Mouse (Mus musculus): ENCODE data around the gene Gabarap.
"Not testable (repeated sequence)": the region's sequence is repeated elsewhere in the genome, so short reads cannot be mapped to it uniquely, and the experiment has no call there.

The Gabarap gene

DNA sequence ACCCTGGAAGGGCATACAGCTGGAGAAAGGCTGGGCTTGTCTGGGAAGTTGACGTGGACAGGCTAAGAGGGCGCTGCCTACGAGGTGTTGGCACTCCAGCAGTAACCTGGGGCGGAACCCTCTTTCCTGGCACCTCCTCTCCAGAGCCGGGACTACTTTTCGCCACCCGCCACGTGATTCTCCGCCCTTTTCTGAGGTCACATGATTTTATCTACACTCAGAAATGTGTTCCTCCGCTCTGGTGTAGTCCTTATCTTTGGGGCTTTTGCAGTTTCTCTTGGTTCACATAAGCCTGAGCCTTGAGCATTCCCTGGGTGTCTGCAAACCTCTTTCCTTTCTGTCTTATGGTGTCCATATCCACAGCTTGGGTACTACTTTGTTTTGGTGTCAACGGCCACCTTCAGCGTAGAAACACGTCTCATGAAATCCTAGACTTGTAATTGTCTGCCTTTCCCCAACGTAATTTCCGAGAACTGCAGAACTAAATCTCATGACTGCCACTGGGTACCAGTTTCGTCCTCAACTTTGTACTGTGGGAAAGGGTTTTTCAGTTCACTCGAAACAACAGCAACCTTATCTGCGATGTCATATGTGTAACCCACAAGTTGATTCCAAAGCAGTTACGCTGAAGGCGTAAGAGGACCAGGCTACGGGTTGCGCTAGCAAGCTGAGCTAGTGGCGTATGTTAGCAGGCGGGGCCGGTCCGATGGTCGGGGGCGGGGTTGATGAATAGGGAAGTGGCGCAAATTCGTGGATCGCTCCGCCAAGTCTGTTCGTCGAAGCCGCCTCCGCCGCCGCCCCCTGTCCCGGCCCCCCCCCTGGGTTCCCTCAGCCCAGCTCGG, at the start of gene Gabarap:
Gene Gabarap, plus strand, starts transcription at position 294 of the 842 bp plus-strand sequence.
- in situ Hi-C loops (cut with MboI, MseI), result no loop called here

DNA sequence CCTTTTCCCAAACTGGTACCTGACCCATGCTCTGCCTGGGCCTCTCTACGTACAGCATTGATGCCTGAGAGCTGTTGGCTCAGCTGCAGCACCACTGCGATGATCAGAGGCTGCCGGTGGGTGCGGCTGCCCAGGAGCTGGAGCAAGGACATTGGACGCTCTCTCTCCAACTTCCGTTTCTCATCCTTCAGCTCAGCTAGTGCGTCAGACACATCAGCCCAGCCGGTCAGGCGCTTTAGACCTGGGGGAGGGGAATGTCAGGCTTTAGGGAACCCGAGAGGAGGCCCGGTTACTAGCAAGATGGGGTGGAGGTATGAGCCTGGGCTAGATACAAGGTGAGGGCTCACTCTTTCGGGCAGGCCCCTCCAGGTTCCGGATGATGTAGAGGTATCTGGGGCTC, 45.7 kb upstream of the Gabarap start:
- in situ Hi-C loops (cut with MboI, MseI), result no loop called here

DNA sequence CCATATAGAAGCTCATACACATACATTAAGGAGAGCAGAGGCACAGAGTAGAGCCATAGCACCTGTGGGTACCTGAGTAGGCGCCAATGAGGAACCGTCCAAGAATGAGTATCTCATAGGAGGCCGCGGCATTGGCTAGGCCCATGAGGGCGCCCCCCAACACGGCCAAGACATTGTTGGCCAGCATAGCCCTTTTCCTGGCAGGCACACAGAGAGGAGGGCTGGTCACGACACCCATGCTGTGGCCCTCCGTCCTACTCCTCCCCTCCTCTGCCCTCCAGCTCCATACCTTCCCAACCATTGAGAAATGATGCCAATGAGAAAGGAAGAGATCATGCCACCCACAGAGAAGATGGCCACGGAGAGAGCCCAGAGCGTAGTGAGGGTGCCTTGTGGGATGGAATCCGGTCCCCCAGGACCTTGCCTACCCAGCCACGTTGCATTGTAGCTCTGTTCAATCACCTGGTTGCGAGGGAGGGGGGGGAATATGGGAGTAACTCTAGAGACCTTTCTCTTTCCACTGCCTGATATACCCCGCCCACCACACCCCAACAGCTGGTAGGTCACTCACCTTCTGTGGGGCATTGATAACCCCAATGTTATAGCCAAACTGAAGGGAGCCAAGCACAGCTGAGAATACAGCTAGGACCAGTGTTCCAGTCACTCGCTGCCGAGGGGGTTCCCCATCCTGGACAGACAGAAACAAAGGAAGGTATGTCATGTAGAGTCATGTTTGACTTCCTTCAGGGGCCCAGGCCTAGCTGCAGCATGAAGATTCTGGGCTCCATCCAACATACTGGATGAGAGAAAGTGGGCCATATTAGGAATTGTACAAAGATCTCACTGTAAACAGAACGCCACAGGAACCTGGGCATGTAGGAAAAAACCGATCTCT, 44.7 kb upstream of the Gabarap start:
- in situ Hi-C loops (cut with MboI, MseI), result no loop called here

- in situ Hi-C loops (cut with MboI, MseI), result no loop called here
Observed at GRCm38 (mm10) chr11:69947337-69948065, 43.4 kb upstream of the Gabarap start.

GRCm38 (mm10) chr11:69948066-69948762, 42.7 kb upstream of the Gabarap start, which contains the start of gene Slc2a4:
Gene Slc2a4 (minus strand): TSS chr11:69948188.
- in situ Hi-C loops (cut with MboI, MseI), result no loop called here

GRCm38 (mm10) chr11:69948763-69949150, 42.2 kb upstream of the Gabarap start:
- in situ Hi-C loops (cut with MboI, MseI), result no loop called here

- in situ Hi-C loops (cut with MboI, MseI), result no loop called here
Observed at GRCm38 (mm10) chr11:69950807-69951459, 40.0 kb upstream of the Gabarap start.

DNA sequence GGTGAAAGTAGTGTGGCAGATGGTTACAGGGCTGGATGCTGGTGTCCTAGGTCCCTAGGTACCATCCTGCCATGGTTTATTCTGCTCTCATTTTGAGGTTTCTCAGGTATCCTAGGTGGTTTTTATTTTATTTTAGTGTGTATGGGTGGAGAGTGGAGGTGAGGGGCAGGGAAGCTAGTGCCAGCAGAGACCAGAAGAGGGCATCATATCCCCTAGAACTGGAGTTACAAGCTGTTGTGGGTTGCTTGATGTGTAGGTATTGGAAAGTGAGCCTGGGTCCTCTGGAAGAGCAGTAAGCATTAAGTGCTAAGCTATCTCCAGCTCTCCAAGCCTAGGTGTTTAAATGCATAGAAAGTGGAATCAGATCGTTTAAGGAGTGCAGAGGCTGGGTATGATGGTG, 38.7 kb upstream of the Gabarap start:
- in situ Hi-C loops (cut with MboI, MseI), result no loop called here

GRCm38 (mm10) chr11:69953267-69953915, 37.6 kb upstream of the Gabarap start:
- in situ Hi-C loops (cut with MboI, MseI), result no loop called here

DNA sequence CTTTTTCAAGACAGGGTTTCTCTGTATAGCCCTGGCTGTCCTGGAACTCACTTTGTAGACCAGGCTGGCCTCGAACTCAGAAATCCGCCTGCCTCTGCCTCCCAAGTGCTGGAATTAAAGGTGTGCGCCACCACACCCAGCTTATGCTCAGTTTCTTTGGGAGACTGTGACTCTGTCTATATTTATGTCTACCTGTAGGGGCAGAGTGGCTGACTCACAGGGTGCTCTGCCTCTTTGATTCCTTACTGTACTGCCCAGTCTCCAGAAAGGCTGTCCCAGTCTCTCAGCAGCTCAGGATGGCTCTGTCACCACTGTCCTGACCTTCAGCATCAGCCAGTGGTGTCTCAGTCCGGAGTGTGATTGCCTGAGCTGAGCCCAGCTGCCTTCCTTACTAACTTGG, 35.3 kb upstream of the Gabarap start:
- in situ Hi-C loops (cut with MboI, MseI), result not testable (repeated sequence)

DNA sequence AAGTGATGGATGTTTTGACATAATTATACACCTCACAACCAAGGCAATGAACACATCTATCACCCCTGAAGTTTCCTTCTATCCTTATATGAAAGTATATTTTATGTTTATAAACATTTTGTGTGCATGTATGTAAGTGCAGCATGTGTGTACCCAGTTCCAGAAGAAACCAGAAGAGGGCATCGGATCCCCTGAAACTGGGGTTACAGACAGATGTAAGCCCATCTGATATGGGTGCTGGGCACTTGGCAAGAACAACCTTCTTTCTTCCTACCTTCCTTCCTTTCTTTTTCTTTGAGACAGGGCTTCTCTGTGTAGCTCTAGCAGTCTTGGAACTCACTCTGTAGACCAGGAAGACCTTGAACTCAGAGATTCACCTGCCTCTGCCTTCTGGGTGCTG, 34.7 kb upstream of the Gabarap start:
- in situ Hi-C loops (cut with MboI, MseI), result no loop called here

DNA sequence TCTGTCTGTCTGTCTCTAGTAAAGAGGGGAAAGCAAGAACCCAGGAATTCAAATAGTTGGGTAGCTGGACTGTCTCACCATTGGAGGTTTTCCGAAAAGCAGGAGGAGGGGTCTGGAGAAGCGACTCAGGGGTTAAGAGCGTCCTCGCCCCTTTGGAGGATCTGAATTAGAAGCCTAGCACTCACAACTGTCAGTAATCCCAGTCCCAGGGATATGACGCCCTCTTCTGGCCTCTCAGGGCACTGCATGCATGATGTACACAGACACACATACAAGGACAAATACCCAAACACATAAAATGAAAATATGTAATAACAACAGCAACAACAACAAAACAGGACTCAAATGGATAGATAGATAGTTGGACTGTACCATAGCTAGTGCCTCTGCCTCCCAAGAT, 30.3 kb upstream of the Gabarap start:
- in situ Hi-C loops (cut with MboI, MseI), result no loop called here

- in situ Hi-C loops (cut with MboI, MseI), result no loop called here
Observed at GRCm38 (mm10) chr11:69961841-69962240, 29.1 kb upstream of the Gabarap start.

DNA sequence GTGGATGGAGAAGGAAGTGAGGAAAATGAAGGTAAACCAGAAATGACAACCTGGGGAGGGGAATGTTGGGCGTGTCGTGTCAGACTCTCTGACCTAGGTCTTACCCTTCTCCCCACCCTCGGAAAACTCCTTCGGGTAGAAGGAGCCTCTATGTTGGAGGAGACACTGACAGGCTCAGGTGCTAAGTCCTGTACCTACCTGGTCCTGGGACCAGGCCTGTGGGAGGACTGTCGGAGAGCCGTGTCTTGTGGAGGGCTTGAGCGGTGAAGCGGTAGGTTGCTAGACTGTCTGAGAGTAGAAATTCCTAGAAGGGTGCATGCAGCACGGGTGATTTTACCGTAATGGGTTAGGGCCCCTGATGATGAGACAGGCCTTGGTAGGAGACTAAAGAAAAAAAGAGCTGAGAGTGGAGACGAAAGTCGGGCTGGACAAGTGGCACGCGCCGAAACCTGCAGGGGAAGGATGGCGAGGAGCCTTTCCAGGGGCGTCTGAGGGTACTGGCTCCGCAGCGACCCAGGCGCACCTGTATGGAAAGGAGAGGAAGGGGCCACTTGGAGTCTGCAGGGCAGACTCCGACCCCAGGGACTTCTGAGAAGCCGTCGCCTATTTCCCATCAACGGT, 26.2 kb upstream of the Gabarap start, which contains the start of gene Cldn7:
Gene Cldn7, plus strand, starts transcription at position 130 of the 621 bp plus-strand sequence.
- in situ Hi-C loops (cut with MboI, MseI), result loop anchor here (5.0 kb wide), 1 partner anchor 32 kb away; no protein-coding TSS in a partner anchor

GRCm38 (mm10) chr11:69965271-69966005, 25.5 kb upstream of the Gabarap start:
- in situ Hi-C loops (cut with MboI, MseI), result loop anchor here (5.0 kb wide), 1 partner anchor 33 kb away; no protein-coding TSS in a partner anchor

GRCm38 (mm10) chr11:69966006-69966859, 24.7 kb upstream of the Gabarap start:
- in situ Hi-C loops (cut with MboI, MseI), result loop anchor here (5.0 kb wide), 1 partner anchor 34 kb away; no protein-coding TSS in a partner anchor

- in situ Hi-C loops (cut with MboI, MseI), result loop anchor here (5.0 kb wide), 1 partner anchor 35 kb away; no protein-coding TSS in a partner anchor
Observed at GRCm38 (mm10) chr11:69966860-69967517, 24.0 kb upstream of the Gabarap start.
